Mouse (Mus musculus): ENCODE data around the gene Gm20834. TPM values are rescaled to one million over a fixed set of nuclear protein-coding genes. Genes with fewer than 3 reads are reported as not detected.
"Not testable (repeated sequence)": the region's sequence is repeated elsewhere in the genome, so short reads cannot be mapped to it uniquely, and the experiment has no call there.

Gene Gm20834
- not detected for total RNA-seq (2021)
- long read RNA-seq, experiment 1 = 0 reads
- long read RNA-seq, experiment 2 = 0 reads

GRCm38 (mm10) chrY:10324489-10324888 is at the start of gene Gm20834:
TSS of gene Gm20834 (minus strand) at chrY:10324589.
- DNase-seq (ENCODE audit: low spot score in 2 of 2) = not testable (repeated sequence)

Other genes starting within 250 kb of the Gm20834 start
- not detected for gene Gm21310, start 177.4 kb downstream of the Gm20834 start, total RNA-seq (2021)
- gene Gm28510, start 88.1 kb upstream of the Gm20834 start, total RNA-seq (2021) = not detected
- gene Gm20737, start 211.5 kb upstream of the Gm20834 start, total RNA-seq (2021) = not detected
- not detected for gene Gm21775, start 228.9 kb upstream of the Gm20834 start, total RNA-seq (2021)

Data from gastrocnemius, postnatal 4 days (tissue).